Mouse (Mus musculus): ENCODE data around the gene Esyt1. TPM values are rescaled to one million over a fixed set of nuclear protein-coding genes. Genes with fewer than 3 reads are reported as not detected.
A peak's percentile ranks its signal among the peaks of the same experiment; 100 is the strongest.
"Not testable (repeated sequence)": the region's sequence is repeated elsewhere in the genome, so short reads cannot be mapped to it uniquely, and the experiment has no call there.

The Esyt1 gene
- polyA plus RNA-seq (2014; fragmentation: Nextera tagmentation; extraction: Ambion mirVana) = 19.1 TPM in 2 replicates

DNA sequence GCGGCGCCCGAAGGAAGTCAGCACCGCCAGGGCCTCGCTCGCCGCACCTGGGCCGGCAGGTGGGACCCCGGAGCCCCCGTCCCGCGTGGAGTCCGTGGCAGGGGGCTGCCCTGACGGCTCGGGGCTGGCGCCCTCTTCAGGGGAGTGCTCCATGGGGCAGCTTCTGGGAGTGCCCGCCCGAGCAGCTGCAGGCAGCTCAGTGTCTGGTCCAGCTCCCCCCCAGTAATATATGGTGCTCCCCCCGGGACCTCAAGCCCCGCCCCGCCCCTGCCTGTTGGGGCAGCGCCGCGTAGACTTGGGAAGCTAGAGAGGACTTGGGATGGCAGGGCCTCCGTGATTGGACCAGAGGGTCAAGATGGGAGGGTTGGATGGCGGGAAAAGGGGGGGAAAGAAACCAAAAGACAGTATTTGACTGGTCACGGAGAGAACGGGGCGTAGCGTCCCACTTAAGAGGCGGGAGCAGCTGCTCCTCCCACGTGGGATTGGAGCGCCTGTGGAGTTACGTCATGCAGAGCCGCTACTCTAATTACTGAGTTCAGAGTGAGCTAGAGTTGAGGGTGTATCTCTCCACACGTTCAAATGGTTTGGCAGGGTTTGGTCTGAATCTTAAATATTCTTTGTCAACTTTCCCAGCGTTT is at the start of gene Esyt1:
TSS of gene Esyt1 (minus strand) at position 201 of the 638 bp plus-strand sequence.
- peak; percentile 90 for DNase-seq (ENCODE audit: low spot score)
- WGBS = under 1% methylated on average over 37 of the region's 37 CpGs

DNA sequence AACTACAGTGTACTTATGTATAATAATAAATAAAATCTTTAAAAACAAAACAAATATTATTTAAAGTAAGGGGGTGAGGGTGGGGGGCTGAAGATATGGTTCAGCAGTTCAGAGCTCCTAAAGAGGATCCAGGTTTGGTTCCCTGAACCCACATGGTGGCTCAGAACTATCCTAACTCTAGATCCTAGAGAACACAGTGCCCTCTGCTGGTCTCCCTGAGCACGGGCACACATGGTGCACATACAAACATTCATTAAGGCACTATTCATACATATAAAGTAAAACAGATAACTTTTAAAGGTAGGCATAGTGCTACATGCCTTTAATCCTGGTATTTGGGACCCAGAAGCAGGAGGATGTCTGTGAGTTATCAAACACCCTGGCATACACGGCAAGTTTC is 49.4 kb upstream of the Esyt1 start:
- DNase-seq (ENCODE audit: low spot score) (no peak), ATAC-seq (replicated peaks; ENCODE audit: low FRiP score) (no peak)
- no peaks in the 10 kb centered on the region; the same call in 1 of the 2 replicates for H3K27me3 ChIP-seq (replicated peaks; ENCODE audit: control insufficient read depth, insufficient read depth, low read length)
- 84% methylated on average over 2 of the region's 2 CpGs for WGBS
- H3K36me3 ChIP-seq (ENCODE audit: control insufficient read depth, insufficient read depth, low read length) = no peaks in the 10 kb centered on the region; the same call in 1 of the 2 replicates
- H3K27ac ChIP-seq (ENCODE audit: low read depth, low read length) = no peak overlapping the region
- no peaks in the 10 kb centered on the region for H3K4me1 ChIP-seq (replicated peaks; ENCODE audit: control insufficient read depth, insufficient read depth, low read length)
- H3K4me3 ChIP-seq (ENCODE audit: low read depth, low read length) = no peak overlapping the region
- no peak overlapping the region for H3K9ac ChIP-seq (ENCODE audit: low read depth, low read length)
- H3K4me2 ChIP-seq = no peak overlapping the region
- no peaks in the 10 kb centered on the region for H3K9me3 ChIP-seq (ENCODE audit: control insufficient read depth, low read length)

More for the DNA sequence above, at the start of gene Esyt1:
- peak; percentile 96 for ATAC-seq (replicated peaks; ENCODE audit: low FRiP score)
- Histone ChIP-seq H3K36me3 (ENCODE audit: control insufficient read depth, insufficient read depth, low read length) (no peaks in the 10 kb centered on the region), H3K4me3 (ENCODE audit: low read depth, low read length) (peak within 1 kb of the TSS; percentile 89), H3K9me3 (ENCODE audit: control insufficient read depth, low read length) (no peaks in the 10 kb centered on the region), H3K4me1 (replicated peaks; ENCODE audit: control insufficient read depth, insufficient read depth, low read length) (peaks cover 18% of the 10 kb centered on the region), H3K9ac (ENCODE audit: low read depth, low read length) (peak within 1 kb of the TSS; percentile 89), H3K27ac (ENCODE audit: low read depth, low read length) (peak within 1 kb of the TSS; percentile 84), H3K4me2 (peak within 1 kb of the TSS; percentile 93), H3K27me3 (replicated peaks; ENCODE audit: control insufficient read depth, insufficient read depth, low read length) (0 out of 2 replicates have a peak, but pooled peaks cover 3% of the 10 kb centered on the region)

DNA sequence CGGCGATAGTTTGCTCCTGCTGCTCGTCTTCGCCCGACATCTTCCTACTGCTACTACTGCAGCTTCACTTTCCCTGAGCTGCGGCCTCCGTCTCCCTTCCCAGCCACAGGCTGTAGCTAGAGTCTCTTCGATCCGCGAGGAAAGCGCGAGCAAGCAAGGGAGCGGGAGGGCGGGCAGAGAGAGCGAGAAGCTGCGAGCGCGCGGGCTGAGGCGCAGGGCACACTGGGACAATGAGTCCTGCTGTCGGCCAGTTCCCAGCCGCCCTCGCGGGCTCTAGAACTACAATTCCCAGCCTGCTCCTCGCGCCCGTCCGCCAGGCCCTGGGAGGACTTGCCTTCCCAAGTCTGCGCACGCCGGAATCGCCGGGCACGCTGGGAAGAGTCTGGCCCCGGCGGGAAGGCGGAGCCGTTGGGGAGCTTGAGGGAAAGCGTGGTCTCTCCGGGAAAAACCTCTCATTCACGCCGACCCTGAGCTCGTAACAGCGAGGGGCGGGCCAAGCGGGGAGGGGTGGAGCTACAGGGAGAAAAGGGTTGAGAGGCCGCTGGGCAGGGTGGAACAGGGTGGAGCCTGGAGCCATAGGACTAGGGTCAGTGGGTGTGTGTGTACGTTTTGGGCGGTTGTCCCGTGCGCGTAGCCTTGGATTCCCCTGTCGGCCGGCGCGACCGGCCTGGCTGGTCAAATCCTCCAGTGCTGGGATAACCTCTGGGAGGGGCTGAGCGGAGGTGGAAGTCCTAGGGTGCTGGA is 40.3 kb upstream of the Esyt1 start, which contains the start of gene Pa2g4:
TSS of gene Pa2g4 (minus strand) at position 200 of the 744 bp plus-strand sequence.
- DNase-seq (ENCODE audit: low spot score) (peak; percentile 100), ATAC-seq (replicated peaks; ENCODE audit: low FRiP score) (peak; percentile 99)
- Histone ChIP-seq H3K9me3 (ENCODE audit: control insufficient read depth, low read length) (no peaks in the 10 kb centered on the region), H3K4me2 (peak within 1 kb of the TSS; percentile 76), H3K36me3 (ENCODE audit: control insufficient read depth, insufficient read depth, low read length) (peaks cover 18% of the 10 kb centered on the region), H3K9ac (ENCODE audit: low read depth, low read length) (peak within 1 kb of the TSS; percentile 97), H3K4me3 (ENCODE audit: low read depth, low read length) (peak within 1 kb of the TSS; percentile 91), H3K27ac (ENCODE audit: low read depth, low read length) (peak within 1 kb of the TSS; percentile 89), H3K4me1 (replicated peaks; ENCODE audit: control insufficient read depth, insufficient read depth, low read length) (peaks cover 9% of the 10 kb centered on the region; the same call in 1 of the 2 replicates), H3K27me3 (replicated peaks; ENCODE audit: control insufficient read depth, insufficient read depth, low read length) (no peaks in the 10 kb centered on the region)
- under 1% methylated on average over 58 of the region's 58 CpGs for WGBS

DNA sequence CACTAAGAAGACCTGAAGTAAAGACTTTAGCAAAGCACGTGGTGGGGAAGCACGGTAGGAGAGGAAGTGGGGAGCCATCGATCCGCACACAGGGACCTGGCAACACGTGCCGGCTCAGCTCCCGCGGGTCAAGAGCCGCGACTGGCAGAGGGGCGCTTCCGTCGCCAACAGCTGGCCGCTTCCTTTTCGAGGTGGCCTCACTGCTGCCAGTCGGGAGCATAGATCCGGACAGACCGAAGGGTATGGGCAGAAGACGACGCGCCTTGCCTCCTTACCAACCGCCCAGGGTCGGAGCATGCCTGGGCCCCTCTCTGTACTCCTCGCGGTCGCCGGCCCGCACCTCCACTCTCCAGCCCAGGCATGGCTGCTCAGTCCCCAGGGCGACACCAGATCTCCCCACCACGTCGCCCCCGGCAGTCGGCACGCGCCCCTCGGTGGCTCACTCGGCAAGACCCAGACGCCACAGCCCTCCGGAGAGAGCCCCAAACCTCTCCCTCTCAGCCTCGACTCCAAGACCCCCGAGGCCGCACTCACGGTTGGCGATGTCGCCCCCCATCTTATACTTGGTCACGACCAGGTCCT is 39.6 kb upstream of the Esyt1 start:
- WGBS = 1% methylated on average over 46 of the region's 46 CpGs

DNA sequence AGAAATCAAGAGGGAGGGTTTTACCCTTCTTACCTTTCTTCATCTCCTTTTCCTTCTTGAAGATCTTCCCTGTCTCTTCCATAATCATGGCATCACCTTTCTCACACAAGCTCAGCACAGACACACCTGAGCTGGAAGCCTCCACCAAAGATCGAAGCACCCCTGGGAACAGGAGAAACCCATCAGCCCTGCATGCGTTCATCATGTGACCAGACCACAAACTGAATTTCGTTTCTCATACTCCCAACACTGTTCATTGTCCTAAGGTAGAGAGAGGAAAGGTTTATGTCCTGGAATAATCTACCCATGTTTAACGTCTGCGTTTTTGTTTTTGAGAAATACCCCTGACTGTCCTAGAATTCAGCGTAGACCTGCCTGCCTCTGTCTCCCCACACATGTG is 37.9 kb upstream of the Esyt1 start:
- H3K4me1 ChIP-seq (replicated peaks; ENCODE audit: control insufficient read depth, insufficient read depth, low read length) = peaks cover 9% of the 10 kb centered on the region; the same call in 1 of the 2 replicates
- H3K9me3 ChIP-seq (ENCODE audit: control insufficient read depth, low read length) = no peaks in the 10 kb centered on the region
- WGBS = 87% methylated on average over 6 of the region's 6 CpGs
- H3K27me3 ChIP-seq (replicated peaks; ENCODE audit: control insufficient read depth, insufficient read depth, low read length) = no peaks in the 10 kb centered on the region
- H3K4me3 ChIP-seq (ENCODE audit: low read depth, low read length) = peak overlapping the region; percentile 91
- peak overlapping the region; percentile 8; the same call in 1 of the 2 replicates for H3K9ac ChIP-seq (ENCODE audit: low read depth, low read length)
- no peak overlapping the region for H3K27ac ChIP-seq (ENCODE audit: low read depth, low read length)
- no peak for DNase-seq (ENCODE audit: low spot score)
- peak overlapping the region; percentile 76 for H3K4me2 ChIP-seq
- H3K36me3 ChIP-seq (ENCODE audit: control insufficient read depth, insufficient read depth, low read length) = peaks cover 42% of the 10 kb centered on the region
- no peak for ATAC-seq (replicated peaks; ENCODE audit: low FRiP score)

More for the DNA sequence above, 39.6 kb upstream of the Esyt1 start:
- Histone ChIP-seq H3K36me3 (ENCODE audit: control insufficient read depth, insufficient read depth, low read length) (peaks cover 25% of the 10 kb centered on the region), H3K9me3 (ENCODE audit: control insufficient read depth, low read length) (no peaks in the 10 kb centered on the region), H3K4me1 (replicated peaks; ENCODE audit: control insufficient read depth, insufficient read depth, low read length) (peaks cover 9% of the 10 kb centered on the region; the same call in 1 of the 2 replicates), H3K27ac (ENCODE audit: low read depth, low read length) (peak overlapping the region; percentile 89), H3K4me2 (peak overlapping the region; percentile 76), H3K4me3 (ENCODE audit: low read depth, low read length) (peak overlapping the region; percentile 91), H3K9ac (ENCODE audit: low read depth, low read length) (peak overlapping the region; percentile 97), H3K27me3 (replicated peaks; ENCODE audit: control insufficient read depth, insufficient read depth, low read length) (no peaks in the 10 kb centered on the region)
- peak; percentile 74 for DNase-seq (ENCODE audit: low spot score)
- peak; percentile 28 for ATAC-seq (replicated peaks; ENCODE audit: low FRiP score)

DNA sequence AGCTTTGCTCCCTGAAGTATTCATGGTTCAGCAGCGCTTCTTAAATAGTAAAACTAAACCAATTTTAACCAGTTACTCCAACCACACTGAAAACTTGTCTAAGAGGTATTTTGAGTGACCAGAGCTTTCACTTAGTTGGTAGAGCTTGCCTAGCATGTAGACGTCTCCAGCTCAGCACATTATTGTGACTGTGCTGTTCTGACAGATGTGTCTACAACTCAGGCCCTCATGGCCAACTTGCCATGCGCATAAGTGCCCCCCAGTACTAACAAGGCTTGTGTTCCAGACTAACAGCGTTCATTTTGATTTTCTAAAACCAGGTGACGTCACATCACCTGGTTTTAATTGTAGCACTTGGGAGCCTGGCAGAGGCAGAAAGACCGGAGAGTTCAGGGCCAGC is 31.3 kb upstream of the Esyt1 start:
- no peak overlapping the region for H3K9ac ChIP-seq (ENCODE audit: low read depth, low read length)

DNA sequence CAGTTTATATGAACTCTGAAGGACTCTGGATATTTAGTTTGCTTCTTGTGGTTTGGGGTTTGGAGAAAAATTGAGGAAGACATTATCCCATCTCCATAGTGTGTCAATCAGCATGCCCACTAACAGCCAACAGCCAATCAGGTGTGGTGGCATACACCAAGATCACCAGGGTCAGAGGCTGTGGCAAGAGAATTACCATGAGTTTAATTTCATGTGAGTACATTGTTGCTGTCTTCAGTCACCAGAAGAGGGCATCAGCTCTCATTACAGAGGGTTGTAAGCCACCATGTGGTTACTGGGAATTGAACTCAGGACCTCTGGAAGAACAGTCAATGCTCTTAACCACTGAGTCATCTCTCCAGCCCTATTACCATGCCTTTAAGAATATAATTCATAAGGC is 30.6 kb upstream of the Esyt1 start:
- H3K4me2 ChIP-seq = no peak overlapping the region
- H3K27ac ChIP-seq (ENCODE audit: low read depth, low read length) = no peak overlapping the region
- no peaks in the 10 kb centered on the region for H3K4me1 ChIP-seq (replicated peaks; ENCODE audit: control insufficient read depth, insufficient read depth, low read length)
- H3K9ac ChIP-seq (ENCODE audit: low read depth, low read length) = no peak overlapping the region
- no peak overlapping the region for H3K4me3 ChIP-seq (ENCODE audit: low read depth, low read length)
- ATAC-seq (replicated peaks; ENCODE audit: low FRiP score) (no peak; the same call in 1 of the 2 replicates), DNase-seq (ENCODE audit: low spot score) (no peak)
- no peaks in the 10 kb centered on the region for H3K9me3 ChIP-seq (ENCODE audit: control insufficient read depth, low read length)
- no peaks in the 10 kb centered on the region for H3K27me3 ChIP-seq (replicated peaks; ENCODE audit: control insufficient read depth, insufficient read depth, low read length)
- H3K36me3 ChIP-seq (ENCODE audit: control insufficient read depth, insufficient read depth, low read length) = peaks cover 37% of the 10 kb centered on the region

More for the DNA sequence above, 31.3 kb upstream of the Esyt1 start:
- no peak overlapping the region for H3K4me3 ChIP-seq (ENCODE audit: low read depth, low read length)
- no peak for ATAC-seq (replicated peaks; ENCODE audit: low FRiP score)
- H3K27ac ChIP-seq (ENCODE audit: low read depth, low read length) = no peak overlapping the region
- H3K4me2 ChIP-seq = no peak overlapping the region
- no peaks in the 10 kb centered on the region for H3K27me3 ChIP-seq (replicated peaks; ENCODE audit: control insufficient read depth, insufficient read depth, low read length)
- no peaks in the 10 kb centered on the region for H3K4me1 ChIP-seq (replicated peaks; ENCODE audit: control insufficient read depth, insufficient read depth, low read length)
- WGBS = 85% methylated on average over 6 of the region's 6 CpGs
- DNase-seq (ENCODE audit: low spot score) = no peak
- no peaks in the 10 kb centered on the region for H3K9me3 ChIP-seq (ENCODE audit: control insufficient read depth, low read length)
- peaks cover 42% of the 10 kb centered on the region for H3K36me3 ChIP-seq (ENCODE audit: control insufficient read depth, insufficient read depth, low read length)

DNA sequence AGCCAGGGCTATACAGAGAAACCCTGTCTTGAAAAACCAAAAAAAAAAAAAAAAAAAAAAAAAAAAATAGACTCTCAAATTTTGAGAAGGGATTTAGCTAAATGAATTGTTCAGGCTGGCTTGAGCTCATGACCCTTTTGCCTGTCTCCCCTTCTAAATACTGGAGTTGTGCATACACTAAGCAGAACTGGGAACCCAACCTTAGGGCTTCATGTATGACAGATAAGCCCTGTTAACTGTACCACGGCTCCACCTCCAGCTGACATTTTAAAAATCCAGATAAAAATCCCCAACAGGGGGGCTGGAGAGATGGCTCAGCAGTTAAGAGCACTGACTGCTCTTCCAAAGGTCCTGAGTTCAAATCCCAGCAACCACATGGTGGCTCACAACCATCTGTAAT is 29.9 kb upstream of the Esyt1 start:
- 71% methylated on average over 1 of the region's 1 CpGs for WGBS
- not testable (repeated sequence) for H3K9ac ChIP-seq (ENCODE audit: low read depth, low read length); H3K9me3 ChIP-seq (ENCODE audit: control insufficient read depth, low read length); H3K4me2 ChIP-seq; H3K4me1 ChIP-seq (replicated peaks; ENCODE audit: control insufficient read depth, insufficient read depth, low read length); H3K27ac ChIP-seq (ENCODE audit: low read depth, low read length); H3K4me3 ChIP-seq (ENCODE audit: low read depth, low read length); H3K27me3 ChIP-seq (replicated peaks; ENCODE audit: control insufficient read depth, insufficient read depth, low read length); DNase-seq (ENCODE audit: low spot score)
- ATAC-seq (replicated peaks; ENCODE audit: low FRiP score) = 0 out of 2 replicates have a peak, but pooled peaks have one; percentile 24
- peaks cover 31% of the 10 kb centered on the region for H3K36me3 ChIP-seq (ENCODE audit: control insufficient read depth, insufficient read depth, low read length)

Data from liver, embryonic 11.5 days (tissue).